Mouse (Mus musculus): ENCODE data around the gene Rnaseh2b. TPM values are rescaled to one million over a fixed set of nuclear protein-coding genes. Genes with fewer than 3 reads are reported as not detected.

Gene Rnaseh2b
- polyA plus RNA-seq, 1 experiment from 2014 or later = 48.9 TPM

DNA sequence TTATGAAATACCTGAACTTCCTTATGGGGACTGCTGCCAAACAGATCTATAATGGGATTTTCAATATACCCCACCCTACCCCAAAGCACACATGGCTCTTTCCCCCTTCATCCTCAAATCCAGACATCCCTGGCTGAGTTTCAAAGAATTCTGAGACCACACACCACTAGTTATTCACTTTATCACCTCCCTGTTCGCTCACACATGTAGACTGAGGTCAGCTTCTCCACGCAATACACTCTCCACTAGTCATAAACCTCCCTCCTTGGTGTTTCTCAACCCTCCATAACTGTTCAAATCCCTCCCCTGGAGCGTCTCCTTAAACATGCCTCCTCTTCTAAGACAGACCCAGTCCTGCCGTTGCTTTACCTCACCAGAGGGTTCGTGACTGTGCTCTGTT, 31.1 kb downstream of the Rnaseh2b start:
- no peak overlapping the region for H3K27ac ChIP-seq
- WGBS = 69% methylated on average over 5 of the region's 5 CpGs
- H3K4me2 ChIP-seq = no peak overlapping the region
- H3K36me3 ChIP-seq = no peaks in the 10 kb centered on the region
- H3K4me1 ChIP-seq = peaks cover 4% of the 10 kb centered on the region; the same call in 1 of the 2 replicates
- ATAC-seq (ENCODE audit: insufficient read depth, low FRiP score, low read depth) = no peak
- H3K4me3 ChIP-seq (replicated peaks) = no peak overlapping the region
- H3K9ac ChIP-seq = no peak overlapping the region
- no peaks in the 10 kb centered on the region for H3K27me3 ChIP-seq (replicated peaks)
- H3K9me3 ChIP-seq = no peaks in the 10 kb centered on the region

DNA sequence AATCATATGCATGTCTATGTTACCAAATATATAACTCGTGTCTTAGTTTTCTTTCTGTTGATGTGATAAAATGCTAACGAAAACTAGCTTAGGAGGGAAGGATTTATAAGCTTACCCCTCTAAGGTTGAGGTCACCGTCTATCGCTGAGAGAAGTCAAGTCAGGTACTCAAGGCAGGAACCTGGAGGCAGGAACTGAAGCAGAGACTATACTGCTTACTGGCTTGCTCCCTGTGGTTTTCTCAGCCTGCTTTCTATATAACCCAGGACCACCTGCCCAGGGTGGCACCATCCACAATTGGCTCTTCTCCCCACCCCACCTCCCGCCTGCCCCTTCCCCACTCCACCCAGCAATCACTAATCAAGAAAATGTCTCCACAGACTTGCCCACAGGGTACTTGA, 32.6 kb downstream of the Rnaseh2b start:
- H3K4me2 ChIP-seq = no peak overlapping the region
- no peak overlapping the region for H3K4me3 ChIP-seq (replicated peaks)
- ATAC-seq (ENCODE audit: insufficient read depth, low FRiP score, low read depth) = no peak
- H3K9ac ChIP-seq = no peak overlapping the region
- H3K4me1 ChIP-seq = peaks cover 4% of the 10 kb centered on the region; the same call in 1 of the 2 replicates
- H3K36me3 ChIP-seq = no peaks in the 10 kb centered on the region
- H3K27me3 ChIP-seq (replicated peaks) = no peaks in the 10 kb centered on the region
- no peak overlapping the region for H3K27ac ChIP-seq
- 84% methylated on average over 5 of the region's 5 CpGs for WGBS
- H3K9me3 ChIP-seq = no peaks in the 10 kb centered on the region

DNA sequence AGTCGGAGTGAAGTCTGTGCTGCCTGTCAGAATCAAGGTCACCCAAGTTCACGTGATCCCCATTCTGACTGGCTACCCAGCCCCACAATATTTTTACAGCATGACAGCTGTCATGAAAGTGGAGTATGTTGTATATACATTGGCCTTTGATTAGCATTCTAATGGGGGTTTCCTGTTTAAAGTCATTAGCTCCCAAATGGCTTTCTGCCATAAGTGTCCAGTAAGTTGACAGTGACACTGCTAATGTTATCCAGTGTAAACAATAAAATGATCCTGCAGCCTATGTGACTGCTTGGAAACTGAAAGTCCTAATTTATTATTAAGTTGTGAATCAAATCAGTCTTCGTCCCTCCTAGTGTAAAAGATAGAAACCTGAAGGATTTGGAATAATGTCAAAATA, 33.6 kb downstream of the Rnaseh2b start:
- Histone ChIP-seq H3K27ac (no peak overlapping the region), H3K27me3 (replicated peaks) (no peaks in the 10 kb centered on the region), H3K4me3 (replicated peaks) (no peak overlapping the region), H3K36me3 (no peaks in the 10 kb centered on the region), H3K4me2 (no peak overlapping the region), H3K4me1 (peaks cover 4% of the 10 kb centered on the region; the same call in 1 of the 2 replicates), H3K9me3 (no peaks in the 10 kb centered on the region), H3K9ac (no peak overlapping the region)
- ATAC-seq (ENCODE audit: insufficient read depth, low FRiP score, low read depth) = no peak
- 52% methylated on average over 3 of the region's 3 CpGs for WGBS

DNA sequence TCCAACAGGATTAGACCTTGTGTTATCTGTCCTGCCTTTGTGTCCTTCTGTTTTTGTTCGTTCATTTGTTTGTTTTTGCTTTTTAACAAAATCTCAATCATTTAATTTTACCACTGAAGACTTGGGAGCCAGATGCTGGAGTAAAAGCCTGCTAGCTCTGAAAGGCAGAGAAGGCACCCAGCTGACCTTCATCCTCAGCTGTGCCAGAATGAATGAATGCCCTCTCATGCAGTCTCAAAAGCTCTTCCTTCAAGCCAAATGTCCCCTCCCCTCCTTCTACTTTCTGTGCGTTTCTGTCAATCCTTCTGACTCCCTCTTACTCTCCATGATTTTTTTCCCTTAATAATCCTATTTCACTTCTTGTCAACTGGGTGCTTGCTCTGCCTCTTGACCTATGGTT, 34.8 kb downstream of the Rnaseh2b start:
- peaks cover 8% of the 10 kb centered on the region for H3K4me1 ChIP-seq
- no peak overlapping the region for H3K9ac ChIP-seq
- ATAC-seq (ENCODE audit: insufficient read depth, low FRiP score, low read depth) = no peak
- 20% methylated on average over 2 of the region's 2 CpGs for WGBS
- H3K4me3 ChIP-seq (replicated peaks) = no peak overlapping the region
- no peak overlapping the region for H3K4me2 ChIP-seq
- H3K27ac ChIP-seq = no peak overlapping the region
- H3K36me3 ChIP-seq = no peaks in the 10 kb centered on the region
- H3K9me3 ChIP-seq = no peaks in the 10 kb centered on the region
- H3K27me3 ChIP-seq (replicated peaks) = no peaks in the 10 kb centered on the region

DNA sequence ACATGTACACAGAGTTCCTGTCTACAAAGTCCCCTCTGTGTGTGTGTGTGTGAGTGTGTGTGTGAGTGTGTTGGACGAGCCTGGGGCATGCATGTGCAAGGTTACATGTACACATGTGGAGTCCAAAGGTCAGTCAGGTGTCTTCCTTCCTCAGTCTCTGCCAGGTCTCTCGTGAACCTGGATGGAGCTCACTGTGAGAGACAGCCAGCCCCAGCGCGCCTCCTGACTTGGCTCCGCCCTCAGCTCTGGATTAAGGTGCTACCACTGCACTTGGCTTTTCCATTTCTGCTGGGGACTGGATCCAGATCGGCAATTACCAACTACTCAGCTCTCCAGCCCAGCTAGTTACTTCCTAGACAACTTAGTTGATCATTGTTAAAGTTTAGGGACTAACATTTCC, 36.2 kb downstream of the Rnaseh2b start:
- no peaks in the 10 kb centered on the region for H3K36me3 ChIP-seq
- H3K9me3 ChIP-seq = no peaks in the 10 kb centered on the region
- peaks cover 10% of the 10 kb centered on the region for H3K4me1 ChIP-seq
- H3K4me2 ChIP-seq = no peak overlapping the region
- 42% methylated on average over 6 of the region's 6 CpGs for WGBS
- H3K27ac ChIP-seq = no peak overlapping the region
- H3K4me3 ChIP-seq (replicated peaks) = no peak overlapping the region
- H3K27me3 ChIP-seq (replicated peaks) = no peaks in the 10 kb centered on the region
- no peak for ATAC-seq (ENCODE audit: insufficient read depth, low FRiP score, low read depth)
- H3K9ac ChIP-seq = no peak overlapping the region

DNA sequence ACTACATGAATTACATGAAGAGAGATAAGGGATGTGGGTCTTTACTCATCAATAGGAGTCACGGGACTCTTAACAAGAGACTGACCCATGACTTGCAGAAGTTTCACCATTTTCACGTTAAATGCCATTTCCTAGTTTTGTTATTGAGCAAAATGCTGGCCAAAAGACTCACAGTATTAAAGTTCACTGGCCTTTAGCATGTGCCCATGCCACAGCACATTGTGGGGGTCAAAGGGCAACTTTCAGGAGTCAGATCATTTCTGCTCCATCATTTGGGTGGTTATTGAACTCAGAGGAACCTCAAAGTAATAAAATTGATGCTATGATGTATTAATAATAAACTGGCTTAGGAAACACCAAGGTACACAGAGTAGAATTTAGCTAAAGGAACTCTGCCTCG, 37.2 kb downstream of the Rnaseh2b start:
- Histone ChIP-seq H3K4me2 (no peak overlapping the region), H3K4me1 (peaks cover 14% of the 10 kb centered on the region), H3K27me3 (replicated peaks) (no peaks in the 10 kb centered on the region), H3K27ac (no peak overlapping the region), H3K9ac (no peak overlapping the region), H3K36me3 (no peaks in the 10 kb centered on the region), H3K4me3 (replicated peaks) (no peak overlapping the region), H3K9me3 (no peaks in the 10 kb centered on the region)
- 84% methylated on average over 3 of the region's 3 CpGs for WGBS
- ATAC-seq (ENCODE audit: insufficient read depth, low FRiP score, low read depth) = no peak

DNA sequence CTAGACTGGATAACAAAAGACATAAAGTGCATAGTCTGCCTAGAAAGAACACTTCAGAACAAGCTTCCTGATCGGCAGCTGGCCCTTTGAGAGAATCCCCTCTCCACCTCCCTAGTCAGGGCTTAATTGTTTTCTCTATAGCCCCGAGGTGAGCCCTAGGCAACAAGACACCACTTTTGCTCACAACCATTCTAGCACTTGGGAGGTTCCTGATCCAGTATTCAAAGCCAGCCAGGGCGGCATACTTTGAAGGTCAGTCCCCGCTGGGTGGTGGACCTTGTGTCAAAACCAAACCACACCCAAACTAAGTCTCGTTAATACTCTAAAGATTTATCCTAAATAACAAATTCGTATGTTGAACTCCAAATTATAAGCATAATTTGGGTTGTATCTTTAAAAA, 39.1 kb downstream of the Rnaseh2b start:
- no peak for ATAC-seq (ENCODE audit: insufficient read depth, low FRiP score, low read depth)
- peak overlapping the region; percentile 90; the same call in 1 of the 2 replicates for H3K27ac ChIP-seq
- no peaks in the 10 kb centered on the region for H3K36me3 ChIP-seq
- peak overlapping the region; percentile 80 for H3K4me2 ChIP-seq
- H3K4me3 ChIP-seq (replicated peaks) = peak overlapping the region; percentile 86
- WGBS = 25% methylated on average over 6 of the region's 6 CpGs
- no peaks in the 10 kb centered on the region for H3K27me3 ChIP-seq (replicated peaks)
- no peaks in the 10 kb centered on the region for H3K9me3 ChIP-seq
- H3K4me1 ChIP-seq = peaks cover 14% of the 10 kb centered on the region
- no peak overlapping the region for H3K9ac ChIP-seq

DNA sequence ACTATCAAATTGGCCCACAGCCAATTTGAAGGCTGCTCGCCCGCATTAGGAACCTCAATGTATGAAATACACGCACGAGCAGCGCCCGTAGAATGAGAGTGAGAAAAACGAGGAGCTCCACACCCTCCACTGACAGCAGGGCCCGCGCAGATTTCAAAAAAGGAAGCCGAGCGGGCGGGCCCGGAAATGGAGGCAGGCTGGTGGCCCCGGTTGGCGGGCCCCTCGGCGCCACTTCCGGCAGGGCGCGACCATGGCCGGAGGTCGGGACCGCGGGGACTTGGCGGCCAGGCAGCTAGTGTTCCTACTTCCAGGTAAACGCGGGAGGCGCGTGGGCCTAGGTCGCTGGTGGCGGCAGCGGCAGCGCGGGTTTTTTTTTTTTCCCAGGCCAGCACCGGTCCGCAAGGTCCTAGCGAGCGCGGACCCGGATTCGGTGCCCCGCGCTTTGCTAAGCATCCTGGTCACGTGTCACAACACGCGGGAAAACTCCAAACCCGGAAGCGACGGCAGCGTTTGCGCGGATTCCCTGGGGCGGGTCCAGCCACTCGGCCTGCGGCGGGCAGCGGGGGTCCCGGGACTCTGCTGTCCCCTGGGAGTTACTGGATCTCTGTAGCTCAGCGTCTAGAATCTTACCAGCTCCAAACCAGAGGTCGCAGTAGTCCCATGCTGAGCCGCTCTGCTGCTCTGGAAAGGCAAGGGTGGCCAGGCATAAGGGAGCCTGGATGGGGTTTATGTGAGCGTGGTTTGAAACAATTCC, 39.7 kb downstream of the Rnaseh2b start:
- peaks cover 14% of the 10 kb centered on the region for H3K4me1 ChIP-seq
- H3K9ac ChIP-seq = peak overlapping the region; percentile 87
- no peaks in the 10 kb centered on the region for H3K36me3 ChIP-seq
- ATAC-seq (ENCODE audit: insufficient read depth, low FRiP score, low read depth) = peak; percentile 88
- H3K27ac ChIP-seq = peak overlapping the region; percentile 90
- no peaks in the 10 kb centered on the region for H3K9me3 ChIP-seq
- no peaks in the 10 kb centered on the region for H3K27me3 ChIP-seq (replicated peaks)
- WGBS = under 1% methylated on average over 62 of the region's 62 CpGs
- peak overlapping the region; percentile 86 for H3K4me3 ChIP-seq (replicated peaks)
- H3K4me2 ChIP-seq = peak overlapping the region; percentile 80

DNA sequence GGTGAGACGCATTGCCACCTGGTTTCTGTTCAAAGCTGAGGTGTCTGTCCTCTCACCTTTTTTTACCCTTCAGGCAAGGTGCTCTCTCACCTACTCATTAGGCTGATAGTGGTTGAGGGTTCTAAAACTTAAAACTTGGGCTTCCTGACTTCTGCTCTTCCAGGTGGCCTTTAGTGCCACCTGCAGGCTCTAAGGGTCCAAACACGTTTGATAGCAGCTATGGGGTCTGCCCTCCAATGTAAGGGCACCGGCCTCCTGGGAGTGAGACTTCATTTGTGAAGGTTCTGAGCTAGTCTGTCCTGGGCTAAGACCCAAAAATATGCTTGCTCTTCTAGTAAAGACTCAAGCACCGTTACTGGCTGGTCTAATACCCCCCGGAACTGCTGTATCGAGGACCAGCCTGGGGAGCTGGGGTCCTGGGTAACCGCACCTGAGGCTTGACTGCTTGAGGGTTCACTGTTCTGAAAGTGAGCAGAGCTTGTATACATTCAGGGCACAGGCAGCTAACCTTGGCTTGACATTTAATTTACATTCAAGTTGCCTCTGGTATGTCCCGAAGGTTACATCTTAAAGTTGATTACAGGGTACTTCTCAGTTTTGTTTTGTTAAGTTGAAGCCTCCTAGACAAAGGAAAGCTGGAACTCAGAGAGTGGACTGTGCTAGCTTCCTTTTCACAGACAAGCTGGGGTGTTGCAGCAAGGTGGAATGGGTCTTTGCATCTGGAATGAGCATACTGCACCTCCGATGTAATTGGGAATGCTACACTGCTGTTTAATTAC, 41.7 kb downstream of the Rnaseh2b start:
- no peak overlapping the region for H3K27ac ChIP-seq
- peaks cover 14% of the 10 kb centered on the region for H3K4me1 ChIP-seq
- H3K9me3 ChIP-seq = no peaks in the 10 kb centered on the region
- 73% methylated on average over 9 of the region's 9 CpGs for WGBS
- no peaks in the 10 kb centered on the region for H3K36me3 ChIP-seq
- H3K4me3 ChIP-seq (replicated peaks) = no peak overlapping the region
- no peak for ATAC-seq (ENCODE audit: insufficient read depth, low FRiP score, low read depth)
- H3K27me3 ChIP-seq (replicated peaks) = no peaks in the 10 kb centered on the region
- H3K4me2 ChIP-seq = no peak overlapping the region
- no peak overlapping the region for H3K9ac ChIP-seq

DNA sequence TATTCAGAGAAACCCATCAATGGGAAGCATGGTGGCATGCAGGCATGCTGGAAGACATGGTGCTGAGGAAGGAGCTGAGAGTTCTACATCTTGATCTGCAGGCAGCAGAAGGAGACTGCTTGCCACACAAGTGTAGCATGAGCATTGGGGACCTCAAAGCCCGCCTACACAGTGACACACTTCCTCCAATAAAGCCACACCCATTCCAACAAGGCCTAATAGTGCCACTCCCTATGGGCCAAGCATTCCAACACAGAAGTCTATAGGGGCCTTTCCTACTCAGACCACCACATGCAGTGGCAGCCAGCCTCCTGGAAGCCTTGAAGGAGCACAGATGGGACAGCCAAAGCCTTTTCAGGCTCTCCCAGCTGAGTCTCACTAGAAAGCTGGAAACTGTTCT, 46.8 kb downstream of the Rnaseh2b start:
- Histone ChIP-seq H3K36me3 (no peaks in the 10 kb centered on the region), H3K27ac (no peak overlapping the region), H3K4me2 (no peak overlapping the region), H3K4me1 (0 out of 2 replicates have a peak, but pooled peaks cover 6% of the 10 kb centered on the region), H3K4me3 (replicated peaks) (no peak overlapping the region), H3K9me3 (no peaks in the 10 kb centered on the region), H3K27me3 (replicated peaks) (no peaks in the 10 kb centered on the region), H3K9ac (no peak overlapping the region)
- 81% methylated on average over 1 of the region's 1 CpGs for WGBS
- ATAC-seq (ENCODE audit: insufficient read depth, low FRiP score, low read depth) = no peak

DNA sequence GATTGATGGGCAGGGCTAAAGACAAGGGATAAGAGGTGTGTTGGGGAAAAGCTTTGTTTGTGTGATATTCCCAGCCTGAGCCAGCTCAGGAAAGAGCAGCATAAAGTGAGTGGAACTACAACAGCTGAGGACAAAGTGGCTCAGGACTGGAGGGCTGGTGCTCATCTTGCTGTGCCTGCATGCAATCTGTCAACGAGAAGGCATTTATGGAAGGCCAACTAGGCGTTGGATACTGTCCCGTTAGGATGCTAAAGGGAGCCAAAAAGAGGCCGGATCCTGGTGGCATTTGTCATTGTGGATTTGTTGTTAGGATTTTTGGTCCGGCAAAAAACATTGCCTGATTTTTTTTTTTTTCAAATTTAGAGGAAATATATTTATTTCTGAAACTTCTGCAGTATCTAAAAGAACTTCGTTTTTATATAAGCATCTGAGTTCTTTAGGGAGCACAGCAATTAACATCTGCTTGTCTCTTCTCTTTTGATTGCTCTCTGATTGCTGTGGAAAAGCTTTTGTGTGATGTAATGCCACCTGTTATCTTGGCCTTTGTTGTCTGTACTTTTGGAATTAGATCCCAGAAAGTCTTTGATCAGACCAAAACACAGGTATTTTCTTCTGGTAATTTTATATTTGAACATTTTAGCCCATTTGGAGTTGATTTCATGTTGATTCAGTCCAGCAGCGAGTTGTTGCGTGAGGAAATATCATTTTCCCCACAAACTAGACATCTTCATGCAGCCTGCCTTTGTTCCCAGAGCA, 49.7 kb downstream of the Rnaseh2b start:
- no peak overlapping the region for H3K9ac ChIP-seq
- no peaks in the 10 kb centered on the region for H3K36me3 ChIP-seq
- H3K4me1 ChIP-seq = 0 out of 2 replicates have a peak, but pooled peaks cover 6% of the 10 kb centered on the region
- H3K27ac ChIP-seq = no peak overlapping the region
- no peak overlapping the region for H3K4me2 ChIP-seq
- ATAC-seq (ENCODE audit: insufficient read depth, low FRiP score, low read depth) = no peak
- no peaks in the 10 kb centered on the region for H3K27me3 ChIP-seq (replicated peaks)
- no peak overlapping the region for H3K4me3 ChIP-seq (replicated peaks)
- WGBS = 59% methylated on average over 8 of the region's 8 CpGs
- H3K9me3 ChIP-seq = no peaks in the 10 kb centered on the region

Data from stomach, embryonic 15.5 days (tissue).